11 mouse cellular contexts compared by ENCODE assay signal in the genomic region with DNA sequence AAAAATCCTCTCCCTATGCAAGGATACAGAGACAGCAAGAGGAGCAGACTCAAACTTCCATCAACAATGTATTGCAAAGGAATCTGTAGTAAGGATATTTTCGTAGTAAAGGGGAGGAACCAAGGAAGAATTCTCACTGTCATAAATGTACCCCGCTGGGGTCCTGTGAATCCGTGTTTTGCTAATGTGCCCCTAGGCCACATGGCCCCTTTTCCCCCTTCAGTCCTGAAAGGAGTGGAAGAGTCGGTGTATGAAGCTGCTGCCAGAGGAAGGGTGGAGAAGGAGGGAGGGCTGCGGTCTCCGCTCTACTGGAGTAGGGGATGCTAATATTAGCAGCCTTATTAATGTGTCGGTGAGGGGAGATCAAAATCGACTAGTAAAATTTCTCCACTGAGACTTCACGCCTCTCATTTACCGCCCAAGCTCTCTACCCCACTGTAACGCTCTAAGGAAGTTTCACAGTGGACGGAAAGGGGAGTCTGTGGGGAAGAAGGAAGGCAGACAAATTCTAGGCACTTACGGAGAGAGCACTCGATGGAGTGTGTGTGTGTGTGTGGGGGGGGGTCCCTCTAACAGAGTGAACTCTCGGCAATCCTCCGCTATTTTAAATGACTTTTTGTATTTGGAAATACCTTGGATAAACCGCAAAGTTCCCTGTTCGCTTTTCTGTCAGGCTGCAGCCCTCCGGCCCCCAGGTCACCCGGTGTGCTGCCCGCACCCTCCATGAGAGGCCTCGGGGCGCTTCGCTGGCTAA. TPM values are rescaled to one million over a fixed set of nuclear protein-coding genes. Genes with fewer than 3 reads are reported as not detected.
DNase-seq lines count a peak whose midpoint lies in the region; ATAC-seq and TF ChIP-seq lines count a peak whose summit lies in the region.
"Had no signal": no experiment of that assay in that cellular context is flagged by ENCODE, and none has a peak within 500 bp of the region (broad histone marks: within the 10 kb centered on the region; RNA-seq: fewer than 3 reads in every experiment).

No protein-coding gene starts in this region.

- H3K4me3 ChIP-seq in kidney, embryonic 14.5 days (ENCODE audit: low read length), result peak overlapping the region; percentile 46; the same call in 1 of the 2 replicates
- peak overlapping the region; percentile 33; the same call in 1 of the 2 replicates for H3K4me3 ChIP-seq in hindbrain, embryonic 14.5 days (replicated peaks; ENCODE audit: low read length)
- peak overlapping the region; percentile 36; the same call in 1 of the 2 replicates for H3K4me3 ChIP-seq in midbrain, postnatal 0 days (ENCODE audit: low read depth, low read length)
- H3K4me3 ChIP-seq: liver, embryonic 15.5 days had no signal

- H3K4me2 ChIP-seq in kidney, embryonic 14.5 days (replicated peaks; ENCODE audit: low read depth, low read length), result peak overlapping the region; percentile 76; the same call in 1 of the 2 replicates
- H3K4me2 ChIP-seq in hindbrain, embryonic 14.5 days (replicated peaks), result peak overlapping the region; percentile 68
- H3K4me2 ChIP-seq in midbrain, postnatal 0 days (ENCODE audit: low read depth, low read length, poor library complexity, severe bottlenecking), result no peak overlapping the region

- H3K36me3 ChIP-seq in kidney, embryonic 14.5 days (ENCODE audit: control insufficient read depth, insufficient read depth, low read length), result no peaks in the 10 kb centered on the region
- H3K36me3 ChIP-seq in hindbrain, embryonic 14.5 days (replicated peaks; ENCODE audit: control insufficient read depth, insufficient read depth), result no peaks in the 10 kb centered on the region
- no peaks in the 10 kb centered on the region for H3K36me3 ChIP-seq in midbrain, postnatal 0 days (ENCODE audit: insufficient read depth, low read length)
- H3K36me3 ChIP-seq: liver, embryonic 15.5 days had no signal

- no peaks in the 10 kb centered on the region for H3K9me3 ChIP-seq in kidney, embryonic 14.5 days (ENCODE audit: control insufficient read depth, low read length)
- H3K9me3 ChIP-seq in hindbrain, embryonic 14.5 days (ENCODE audit: control insufficient read depth, low read length), result no peaks in the 10 kb centered on the region
- H3K9me3 ChIP-seq in midbrain, postnatal 0 days (ENCODE audit: low read length), result no peaks in the 10 kb centered on the region
- H3K9me3 ChIP-seq: liver, embryonic 15.5 days had no signal

- no peak for DNase-seq in kidney, adult 11 months
- DNase-seq in embryo, embryonic 9.5 days (ENCODE audit: extremely low spot score), result peak; percentile 55
- DNase-seq in hindbrain, embryonic 14.5 days (ENCODE audit: low spot score), result no peak
- DNase-seq in midbrain, postnatal 0 days (ENCODE audit: low spot score), result no peak
- DNase-seq in adrenal gland, adult (ENCODE audit: inconsistent age in 2 of 2, low spot score in 1 of 2), result no peak
- no peak for DNase-seq in adrenal gland, adult 18-20 months (ENCODE audit: low spot score in 2 of 2)
- DNase-seq: right cerebral cortex, postnatal 14 days had no signal

- peaks cover 7% of the 10 kb centered on the region; the same call in 1 of the 2 replicates for H3K4me1 ChIP-seq in kidney, embryonic 14.5 days (ENCODE audit: control insufficient read depth, insufficient read depth, low read length)
- H3K4me1 ChIP-seq in hindbrain, embryonic 14.5 days (replicated peaks; ENCODE audit: control insufficient read depth, insufficient read depth, low read length), result peaks cover 8% of the 10 kb centered on the region
- 0 out of 2 replicates have a peak, but pooled peaks cover 6% of the 10 kb centered on the region for H3K4me1 ChIP-seq in midbrain, postnatal 0 days (ENCODE audit: insufficient read depth, low read length)
- H3K4me1 ChIP-seq: liver, embryonic 15.5 days had no signal

- no peak overlapping the region for H3K27ac ChIP-seq in kidney, embryonic 14.5 days (ENCODE audit: low read depth, low read length)
- H3K27ac ChIP-seq in hindbrain, embryonic 14.5 days, result no peak overlapping the region
- H3K27ac ChIP-seq in midbrain, postnatal 0 days (ENCODE audit: low read depth, low read length), result no peak overlapping the region
- H3K27ac ChIP-seq: liver, embryonic 15.5 days had no signal

- H3K27me3 ChIP-seq in kidney, embryonic 14.5 days (ENCODE audit: control insufficient read depth, insufficient read depth, low read length), result peaks cover 88% of the 10 kb centered on the region
- H3K27me3 ChIP-seq in hindbrain, embryonic 14.5 days (ENCODE audit: control insufficient read depth, insufficient read depth, low read length), result peaks cover 90% of the 10 kb centered on the region
- peaks cover 73% of the 10 kb centered on the region for H3K27me3 ChIP-seq in midbrain, postnatal 0 days (ENCODE audit: insufficient read depth, low read length)
- H3K27me3 ChIP-seq: CH12.LX had no signal

- 0% methylated on average over 24 of the region's 24 CpGs for WGBS in kidney, embryonic 14.5 days
- WGBS in hindbrain, embryonic 14.5 days, result under 1% methylated on average over 24 of the region's 24 CpGs
- WGBS in midbrain, postnatal 0 days, result 1% methylated on average over 24 of the region's 24 CpGs

- ATAC-seq in kidney, embryonic 14.5 days (ENCODE audit: low FRiP score, low TSS enrichment), result no peak
- ATAC-seq in hindbrain, embryonic 14.5 days (ENCODE audit: low FRiP score), result no peak
- no peak for ATAC-seq in midbrain, postnatal 0 days (ENCODE audit: low FRiP score)
- no peak for ATAC-seq in inflammation-experienced regulatory T-cells, adult 6 months

- no peak for TF ChIP-seq CTCF in midbrain, postnatal 0 days (IDR thresholded peaks at IDR 0.05)

- H3K9ac ChIP-seq in kidney, embryonic 14.5 days (ENCODE audit: low read depth, low read length), result no peak overlapping the region
- no peak overlapping the region for H3K9ac ChIP-seq in hindbrain, embryonic 14.5 days
- H3K9ac ChIP-seq in midbrain, postnatal 0 days (replicated peaks; ENCODE audit: low read length, poor library complexity, severe bottlenecking), result no peak overlapping the region
- H3K9ac ChIP-seq: liver, embryonic 15.5 days had no signal

RNA-seq across cellular contexts. Expression of a gene that starts 1.3 kb away (rescaled TPM):
- 0.14 and 0.34 TPM in 2 replicates for polyA plus RNA-seq in kidney, embryonic 14.5 days (2014; fragmentation: Nextera tagmentation; extraction: Ambion mirVana)
- not detected in 2 replicates for polyA plus RNA-seq in hindbrain, embryonic 14.5 days (2014; fragmentation: Nextera tagmentation; extraction: Ambion mirVana)
- 0.49 and 0.76 TPM in 2 replicates for total RNA-seq in midbrain, postnatal 0 days (2014; rRNA removed)
- 3.3 and 6.7 TPM in 2 replicates for polyA plus RNA-seq in midbrain, postnatal 0 days (2015; fragmentation: Nextera tagmentation; extraction: Ambion mirVana)
- not detected for polyA plus RNA-seq in inflammation-experienced regulatory T-cells, adult 6 months (2017; shearing (Covaris generic))
- total RNA-seq in adrenal gland, adult 18-20 months (2021), result under 1 TPM in 1 of 2 experiments, not detected in 1; 0.40 TPM
- total RNA-seq: CH12.LX had no signal
- polyA plus RNA-seq: liver, embryonic 15.5 days had no signal

RNA-seq across cellular contexts. Expression of a gene that starts 17.4 kb away (rescaled TPM):
- not detected in 2 replicates for polyA plus RNA-seq in kidney, embryonic 14.5 days (2014; fragmentation: Nextera tagmentation; extraction: Ambion mirVana)
- polyA plus RNA-seq in hindbrain, embryonic 14.5 days (2014; fragmentation: Nextera tagmentation; extraction: Ambion mirVana), result not detected in 2 replicates
- 0.57 and 1.5 TPM in 2 replicates for total RNA-seq in midbrain, postnatal 0 days (2014; rRNA removed)
- 0.81 and 1.1 TPM in 2 replicates for polyA plus RNA-seq in midbrain, postnatal 0 days (2015; fragmentation: Nextera tagmentation; extraction: Ambion mirVana)
- polyA plus RNA-seq in inflammation-experienced regulatory T-cells, adult 6 months (2017; shearing (Covaris generic)), result not detected
- not detected for total RNA-seq in adrenal gland, adult 18-20 months (2021)
- total RNA-seq: CH12.LX had no signal
- polyA plus RNA-seq: liver, embryonic 15.5 days had no signal
